Mouse (Mus musculus) adrenal gland, adult 18-20 months (tissue): Measurements from ENCODE around the gene Pias4. TPM values are rescaled to one million over a fixed set of nuclear protein-coding genes. Genes with fewer than 3 reads are reported as not detected.

Experiments
- microRNA-seq, 2 experiments: library from miRNA; unstranded; fragments of <30 nt; microRNA quantifications; one replicate each; pipeline ENCODE4 v1.2.0; 2021; ENCODE audit warnings: borderline number of aligned reads in 2 of 2
- total RNA-seq, 2 experiments: library from RNA; stranded (reverse); gene quantifications; 1 replicate in 1 of 2; 2 replicates in 1 of 2; pipeline ENCODE4 v1.2.3; 2021

The Pias4 gene
- total RNA-seq, 2 experiments from 2014 or later = 27.3 to 29.7 TPM

Small RNA genes within 50 kb of the gene (microRNA-seq; reads per million reads assigned to microRNA genes)
- gene Mir5615-1 = 0 reads per million in 2 experiments
- 0 reads per million in 2 experiments for gene Mir5615-2

Other genes with a start within 250 kb of the Pias4 start
- gene Lmnb2, start 249.7 kb downstream of the Pias4 start, total RNA-seq = 10 to 100 TPM; 14.1 to 15.2 TPM
- gene Gadd45b, start 237.8 kb downstream of the Pias4 start, total RNA-seq = 10 to 100 TPM; 34.1 to 75.0 TPM
- gene Gng7, start 153.0 kb downstream of the Pias4 start, total RNA-seq = 10 to 100 TPM in 1 of 2 experiments, 1 to 10 TPM in 1; 7.0 to 11.1 TPM
- 1 to 10 TPM; 1.7 to 1.8 TPM for gene Diras1, start 142.3 kb downstream of the Pias4 start, total RNA-seq
- 10 to 100 TPM; 25.6 to 44.1 TPM for gene Slc39a3, start 130.5 kb downstream of the Pias4 start, total RNA-seq
- gene Sgta, start 107.7 kb downstream of the Pias4 start, total RNA-seq = 100 to 1,000 TPM; 220 to 229 TPM
- gene Thop1, start 97.9 kb downstream of the Pias4 start, total RNA-seq = 10 to 100 TPM; 34.0 to 64.4 TPM
- 1 to 10 TPM in 1 of 2 experiments, under 1 TPM in 1; 0.93 to 1.3 TPM for gene Creb3l3, start 69.0 kb downstream of the Pias4 start, total RNA-seq
- gene Map2k2, start 62.0 kb downstream of the Pias4 start, total RNA-seq = 100 to 1,000 TPM; 165 to 179 TPM
- 10 to 100 TPM; 65.3 to 84.8 TPM for gene Zbtb7a, start 32.7 kb downstream of the Pias4 start, total RNA-seq
- 1,000 to 10,000 TPM; 1,443 to 1,598 TPM for gene Eef2, start 8.7 kb upstream of the Pias4 start, total RNA-seq
- 10 to 100 TPM; 63.4 to 74.2 TPM for gene Dapk3, start 15.1 kb upstream of the Pias4 start, total RNA-seq
- gene 4930442H23Rik, start 15.9 kb upstream of the Pias4 start, total RNA-seq = not detected
- gene Nmrk2, start 34.1 kb upstream of the Pias4 start, total RNA-seq = not detected
- 1 to 10 TPM; 2.7 to 3.5 TPM for gene Atcay, start 62.9 kb upstream of the Pias4 start, total RNA-seq
- gene Zfr2, start 65.2 kb upstream of the Pias4 start, total RNA-seq = 10 to 100 TPM; 16.2 to 17.6 TPM
- 1 to 10 TPM in 1 of 2 experiments, under 1 TPM in 1; 0.76 to 1.7 TPM for gene Matk, start 85.0 kb upstream of the Pias4 start, total RNA-seq
- gene Mrpl54, start 99.0 kb upstream of the Pias4 start, total RNA-seq = 100 to 1,000 TPM; 105 to 111 TPM
- gene Apba3, start 99.0 kb upstream of the Pias4 start, total RNA-seq = 100 to 1,000 TPM; 104 to 123 TPM
- gene Tjp3, start 123.7 kb upstream of the Pias4 start, total RNA-seq = 1 to 10 TPM; 1.1 to 1.6 TPM
- 10 to 100 TPM; 37.6 to 40.4 TPM for gene Pip5k1c, start 125.0 kb upstream of the Pias4 start, total RNA-seq
- 10 to 100 TPM; 34.3 to 40.9 TPM for gene Cactin, start 153.2 kb upstream of the Pias4 start, total RNA-seq
- 10 to 100 TPM; 23.3 to 29.2 TPM for gene Tbxa2r, start 160.8 kb upstream of the Pias4 start, total RNA-seq
- 1 to 10 TPM; 4.5 to 6.7 TPM for gene Gipc3, start 175.3 kb upstream of the Pias4 start, total RNA-seq
- gene Hmg20b, start 182.6 kb upstream of the Pias4 start, total RNA-seq = 10 to 100 TPM; 86.5 to 92.7 TPM
- gene Mfsd12, start 189.6 kb upstream of the Pias4 start, total RNA-seq = 10 to 100 TPM; 16.0 to 29.6 TPM
- 1 to 10 TPM; 1.3 to 4.5 TPM for gene 4930404N11Rik, start 197.9 kb upstream of the Pias4 start, total RNA-seq
- gene Fzr1, start 210.6 kb upstream of the Pias4 start, total RNA-seq = 10 to 100 TPM; 35.1 to 35.2 TPM
- gene Dohh, start 216.5 kb upstream of the Pias4 start, total RNA-seq = 10 to 100 TPM; 49.1 to 50.5 TPM
- gene Gm48551, start 216.5 kb upstream of the Pias4 start, total RNA-seq = 1 to 10 TPM; 1.5 to 1.9 TPM
- gene Gm48552, start 221.1 kb upstream of the Pias4 start, total RNA-seq = 1 to 10 TPM; 1.4 to 2.6 TPM
- 1 to 10 TPM; 1.1 to 1.2 TPM for gene Smim24, start 225.1 kb upstream of the Pias4 start, total RNA-seq